Comparison of ENCODE assay signal across 8 mouse cellular contexts in the genomic region with DNA sequence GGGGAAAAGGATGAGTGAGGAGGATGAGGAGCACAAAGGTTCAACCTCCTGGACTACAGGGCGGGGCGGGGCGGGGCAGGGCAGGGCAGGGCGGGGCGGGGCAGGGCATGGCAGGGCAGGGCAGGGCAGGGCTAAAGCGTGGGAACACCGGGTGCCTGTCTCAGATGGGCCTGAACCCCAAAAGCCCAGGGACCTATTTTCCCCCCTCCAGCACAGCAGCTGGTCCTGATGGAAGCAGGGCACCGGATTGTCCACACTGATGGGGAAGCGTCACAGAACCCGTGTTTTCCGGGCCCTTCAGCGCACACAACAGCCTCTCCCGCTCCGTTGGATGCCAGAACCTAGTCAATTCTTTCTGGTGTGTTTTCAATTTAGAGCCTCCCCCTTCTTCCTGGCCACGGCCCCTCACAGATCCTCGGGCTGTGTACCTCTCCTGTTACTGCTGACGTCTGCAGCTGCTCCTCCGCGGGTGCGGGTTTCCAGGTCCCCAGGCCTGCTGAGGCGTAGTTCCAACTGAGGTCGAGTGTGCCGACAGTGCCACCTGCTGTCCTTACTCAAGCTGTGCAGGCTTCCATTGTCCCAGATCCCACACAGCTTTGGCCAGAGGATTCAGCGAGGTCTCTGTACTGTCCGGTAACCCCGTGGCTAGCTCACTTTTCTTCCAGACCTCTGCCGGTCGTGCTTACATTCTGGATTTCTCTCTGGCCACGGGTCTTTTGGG. TPM values are rescaled to one million over a fixed set of nuclear protein-coding genes. Genes with fewer than 3 reads are reported as not detected.
DNase-seq lines count a peak whose midpoint lies in the region; ATAC-seq lines count a peak whose summit lies in the region.

No protein-coding gene starts in this region.

- 2% methylated on average over 25 of the region's 29 CpGs for WGBS in hindbrain, embryonic 12.5 days

- H3K9me3 ChIP-seq in hindbrain, embryonic 12.5 days (replicated peaks), result no peaks in the 10 kb centered on the region

- peak overlapping the region; percentile 66 for H3K9ac ChIP-seq in hindbrain, embryonic 12.5 days

- peak overlapping the region; percentile 85 for H3K27ac ChIP-seq in hindbrain, embryonic 12.5 days

- peaks cover 61% of the 10 kb centered on the region for H3K4me1 ChIP-seq in hindbrain, embryonic 12.5 days

- H3K4me3 ChIP-seq in hindbrain, embryonic 12.5 days, result peak overlapping the region; percentile 23

- DNase-seq in Muller cell, postnatal 12 days (ENCODE audit: inconsistent ontology term), result peak; percentile 84
- peak; percentile 95 for DNase-seq in cerebellum, adult 9-10 months
- peak; percentile 77 to 84 for DNase-seq in frontal cortex, postnatal 10 days (ENCODE audit: low spot score in 2 of 2)
- peak; percentile 78 to 79 for DNase-seq in layer of hippocampus, postnatal 25 days (ENCODE audit: extremely low spot score in 1 of 2, low spot score in 1 of 2)
- peak; percentile 87 for DNase-seq in lung, postnatal 14 days
- DNase-seq in retina, embryonic 14.5 days (ENCODE audit: low spot score), result peak; percentile 96
- DNase-seq in thymus, postnatal 36 days, result peak; percentile 51 to 54

- H3K27me3 ChIP-seq in hindbrain, embryonic 12.5 days, result no peaks in the 10 kb centered on the region

- peak overlapping the region; percentile 50 for H3K4me2 ChIP-seq in hindbrain, embryonic 12.5 days (replicated peaks)

- ATAC-seq in hindbrain, embryonic 12.5 days (ENCODE audit: low FRiP score), result peak; percentile 78

- no peaks in the 10 kb centered on the region for H3K36me3 ChIP-seq in hindbrain, embryonic 12.5 days

RNA-seq across cellular contexts. Expression of gene Apol7a, which starts 40.4 kb away (rescaled TPM):
- polyA plus RNA-seq in hindbrain, embryonic 12.5 days (2016; fragmentation: Nextera tagmentation; extraction: Ambion mirVana), result not detected in 2 replicates
- not detected for total RNA-seq in layer of hippocampus, postnatal 25 days (2021)

RNA-seq across cellular contexts. Expression of gene Rbfox2, which starts 51.7 kb away (rescaled TPM):
- 156 and 166 TPM in 2 replicates for polyA plus RNA-seq in hindbrain, embryonic 12.5 days (2016; fragmentation: Nextera tagmentation; extraction: Ambion mirVana)
- total RNA-seq in layer of hippocampus, postnatal 25 days (2021), result 100 to 1,000 TPM; 220 to 233 TPM

RNA-seq across cellular contexts. Expression of gene Apol9a, which starts 52.5 kb away (rescaled TPM):
- not detected in 2 replicates for polyA plus RNA-seq in hindbrain, embryonic 12.5 days (2016; fragmentation: Nextera tagmentation; extraction: Ambion mirVana)
- total RNA-seq in layer of hippocampus, postnatal 25 days (2021), result not detected

Comparison
In these comparisons a context has a peak if more than half of its experiments do, and no peak if none do; other contexts are left out.
1. Peak in every context shown above with its lines: DNase-seq, ATAC-seq, H3K4me3 ChIP-seq and H3K27ac ChIP-seq.